Mouse (Mus musculus) hindbrain, embryonic 16.5 days (tissue): ENCODE data around the gene Cfap206. TPM values are rescaled to one million over a fixed set of nuclear protein-coding genes. Genes with fewer than 3 reads are reported as not detected.
"Not testable (repeated sequence)": the region's sequence is repeated elsewhere in the genome, so short reads cannot be mapped to it uniquely, and the experiment has no call there.

Experiments used
- ATAC-seq: fragments of 200-750 bp; cut with Nextera tagmentation; 2 replicates; pipeline ENCODE4 v1.8.0; 2017; ENCODE audit warnings: moderate TSS enrichment, moderate library complexity
- H3K27ac ChIP-seq: fragments of 300-500 bp; sonication (generic); 2 replicates; pipeline ENCODE4 v1.5.1; 2014; ENCODE audit warnings: low read depth, mild to moderate bottlenecking, control low read depth, low read length, moderate library complexity
- H3K27me3 ChIP-seq: fragments of 300-500 bp; sonication (generic); replicated peaks from 2 replicates; pipeline ENCODE4 v1.6.1; 2014; ENCODE audit warnings: low read length; ENCODE audit not compliant: control insufficient read depth, insufficient read depth
- H3K36me3 ChIP-seq: fragments of 300-500 bp; sonication (generic); 2 replicates; pipeline ENCODE4 v1.6.1; 2014; ENCODE audit warnings: mild to moderate bottlenecking, low read length, moderate library complexity, mixed read lengths; ENCODE audit not compliant: control insufficient read depth, insufficient read depth
- H3K4me1 ChIP-seq: fragments of 300-500 bp; sonication (generic); 2 replicates; pipeline ENCODE4 v1.6.1; 2014; ENCODE audit warnings: low read depth, low read length; ENCODE audit not compliant: control insufficient read depth, insufficient read depth
- H3K4me2 ChIP-seq: fragments of 300-500 bp; sonication (generic); 2 replicates; pipeline ENCODE4 v1.6.1; 2014; ENCODE audit warnings: mild to moderate bottlenecking, low read length, control low read depth, moderate library complexity
- H3K4me3 ChIP-seq: fragments of 300-500 bp; sonication (generic); 2 replicates; pipeline ENCODE4 v1.5.1; 2014; ENCODE audit warnings: mild to moderate bottlenecking, low read length, control low read depth, moderate library complexity
- H3K9ac ChIP-seq: fragments of 300-500 bp; sonication (generic); 2 replicates; pipeline ENCODE4 v1.6.1; 2014; ENCODE audit warnings: low read depth, mild to moderate bottlenecking, control low read depth, low read length, moderate library complexity
- H3K9me3 ChIP-seq: fragments of 300-500 bp; sonication (generic); 2 replicates; pipeline ENCODE4 v1.6.1; 2014; ENCODE audit warnings: mild to moderate bottlenecking, low read length, moderate library complexity; ENCODE audit not compliant: control insufficient read depth
- WGBS: fragments of 180-500 bp; shearing (Covaris S2); extraction: QIAGEN DNeasy Blood & Tissue Kit; methylation state at CpG from one replicate; pipeline ENCODE4 v1.1.7; 2014; 5-methylcytosine and 5-hydroxymethylcytosine counted together
- polyA plus RNA-seq: library from polyadenylated mRNA; unstranded; fragments of >200 nt; fragmentation: Nextera tagmentation; extraction: Ambion mirVana; gene quantifications from 2 replicates; pipeline ENCODE4 v1.2.1, GENCODE M21; 2015

The Cfap206 gene
- 2.9 and 4.0 TPM in 2 replicates for polyA plus RNA-seq

DNA sequence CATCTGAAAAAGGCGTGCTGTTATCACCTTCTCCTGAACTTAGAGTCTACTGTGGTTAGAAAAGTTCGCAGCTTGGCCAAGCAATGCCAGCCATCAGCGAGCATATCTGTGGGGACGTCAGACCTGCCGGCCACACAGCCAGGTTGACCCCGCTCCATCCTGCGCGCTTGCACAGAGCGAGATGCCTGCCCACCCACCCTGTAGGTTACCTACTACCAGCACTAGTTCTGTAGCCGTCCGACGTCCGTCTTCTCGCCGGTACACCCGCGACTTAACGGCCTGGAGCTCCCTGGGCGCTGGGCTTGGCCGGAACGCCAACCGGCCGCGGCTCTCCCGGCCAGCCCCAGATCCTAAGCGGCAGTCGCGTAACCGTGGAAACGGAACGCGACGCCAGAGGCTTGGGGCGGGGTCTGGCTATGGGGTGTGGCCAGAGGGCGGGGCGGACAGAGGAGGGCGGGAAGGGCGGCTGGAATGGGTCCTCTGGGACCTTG lies at the start of gene Cfap206:
Cfap206 (minus strand) TSS at position 356 of the 491 bp plus-strand sequence.
- ATAC-seq = peak; percentile 94
- H3K27ac ChIP-seq = 0 out of 2 replicates have a peak within 1 kb of the TSS, but pooled peaks have one; percentile 31
- WGBS = under 1% methylated on average over 38 of the region's 38 CpGs
- 0 out of 2 replicates have a peak, but pooled peaks cover 3% of the 10 kb centered on the region for H3K27me3 ChIP-seq
- H3K9ac ChIP-seq = peak within 1 kb of the TSS; percentile 58
- no peaks in the 10 kb centered on the region for H3K36me3 ChIP-seq
- H3K4me3 ChIP-seq = peak within 1 kb of the TSS; percentile 51
- H3K4me1 ChIP-seq = peaks cover 3% of the 10 kb centered on the region; the same call in 1 of the 2 replicates
- no peaks in the 10 kb centered on the region for H3K9me3 ChIP-seq
- H3K4me2 ChIP-seq = peak within 1 kb of the TSS; percentile 79

DNA sequence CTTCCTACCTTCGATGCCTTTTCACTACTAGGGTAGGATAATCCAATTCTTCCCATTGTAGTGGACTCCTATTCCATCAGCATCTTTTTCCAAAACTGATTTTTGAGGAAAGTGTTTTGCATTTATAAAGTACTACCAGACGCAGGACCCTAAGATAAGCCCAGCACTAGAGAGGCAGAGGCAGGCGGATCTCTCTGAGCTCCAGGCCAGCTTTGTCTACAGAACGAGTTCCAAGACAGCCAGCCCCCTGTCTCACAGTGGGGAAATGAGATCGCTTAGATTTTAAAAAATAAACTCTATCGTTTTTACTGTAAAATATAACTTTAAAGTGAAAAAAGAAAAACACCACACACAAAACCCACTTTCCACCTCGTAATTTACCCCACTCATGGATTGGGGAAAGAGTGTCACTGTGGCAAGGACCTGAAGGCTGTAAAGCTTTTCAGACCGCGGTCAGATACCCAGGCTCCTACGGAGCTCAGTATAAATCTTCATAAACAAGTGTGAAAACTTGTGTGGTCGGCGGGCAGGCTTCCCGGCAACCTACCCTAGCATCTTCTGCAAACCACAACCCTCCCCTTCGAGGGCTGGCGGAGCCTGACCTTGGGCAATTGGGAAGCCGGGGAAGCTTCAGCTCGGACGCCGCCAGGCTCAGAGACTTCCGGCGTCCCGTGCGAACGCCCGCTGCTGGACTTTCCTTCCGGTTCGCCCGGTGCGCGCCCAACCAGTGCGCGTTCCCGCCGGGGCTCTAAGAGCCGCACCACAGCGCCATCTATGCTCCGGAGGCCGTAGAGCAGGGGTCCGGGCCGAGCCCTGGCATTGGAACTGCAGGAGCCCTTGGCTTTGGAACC lies 47.9 kb upstream of the Cfap206 start, which contains the start of gene Smim8:
Smim8 (minus strand) TSS at position 747 of the 851 bp plus-strand sequence.
- H3K9me3 ChIP-seq = no peaks in the 10 kb centered on the region

DNA sequence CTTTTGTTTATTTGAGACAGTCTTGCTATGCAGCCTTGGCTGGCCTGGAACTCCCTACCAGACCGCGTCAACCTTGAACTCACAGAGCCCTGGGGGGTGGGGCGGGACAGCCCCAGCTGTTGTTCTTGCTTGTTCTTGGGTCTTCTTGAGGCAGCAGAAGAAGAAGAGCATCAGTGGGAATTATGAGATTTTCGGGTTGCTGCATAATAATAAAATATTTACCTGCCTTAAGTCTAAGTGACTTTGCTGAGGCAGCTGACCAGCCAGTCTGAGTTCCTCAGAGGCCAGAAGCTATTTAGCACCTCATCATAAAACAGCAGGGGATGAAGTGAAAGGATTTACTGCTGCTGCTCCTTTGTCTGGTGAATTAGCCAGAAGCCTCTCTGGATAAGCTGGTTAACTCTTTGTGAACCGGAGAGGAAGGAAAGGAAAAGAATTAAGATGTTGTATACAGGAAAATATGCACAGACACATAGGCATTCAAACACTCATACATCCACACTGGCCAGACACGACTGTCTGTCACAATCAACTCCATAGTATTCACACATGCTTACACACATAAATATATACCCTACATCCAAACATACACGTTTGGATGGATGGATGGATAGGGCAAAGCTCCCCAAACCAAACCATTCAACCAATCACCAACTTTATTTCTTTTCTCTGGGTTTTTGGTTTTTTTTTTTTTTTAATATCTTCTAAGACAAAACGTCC lies 41.8 kb upstream of the Cfap206 start:
- H3K27ac ChIP-seq = no peak overlapping the region
- no peaks in the 10 kb centered on the region; the same call in 1 of the 2 replicates for H3K36me3 ChIP-seq
- H3K9me3 ChIP-seq = no peaks in the 10 kb centered on the region
- WGBS = 7% methylated on average over 8 of the region's 8 CpGs
- H3K27me3 ChIP-seq = no peaks in the 10 kb centered on the region
- H3K9ac ChIP-seq = no peak overlapping the region
- H3K4me2 ChIP-seq = no peak overlapping the region
- H3K4me3 ChIP-seq = no peak overlapping the region
- peaks cover 1% of the 10 kb centered on the region; the same call in 1 of the 2 replicates for H3K4me1 ChIP-seq
- ATAC-seq = no peak

More for the DNA sequence above, 47.9 kb upstream of the Cfap206 start, which contains the start of gene Smim8:
- no peaks in the 10 kb centered on the region for H3K27me3 ChIP-seq
- H3K4me1 ChIP-seq = peaks cover 5% of the 10 kb centered on the region; the same call in 1 of the 2 replicates
- ATAC-seq = peak; percentile 97
- peak within 1 kb of the TSS; percentile 75 for H3K27ac ChIP-seq
- WGBS = 5% methylated on average over 40 of the region's 40 CpGs
- peak within 1 kb of the TSS; percentile 81 for H3K4me2 ChIP-seq
- peak within 1 kb of the TSS; percentile 50 for H3K4me3 ChIP-seq
- H3K36me3 ChIP-seq = no peaks in the 10 kb centered on the region
- H3K9ac ChIP-seq = peak within 1 kb of the TSS; percentile 63

DNA sequence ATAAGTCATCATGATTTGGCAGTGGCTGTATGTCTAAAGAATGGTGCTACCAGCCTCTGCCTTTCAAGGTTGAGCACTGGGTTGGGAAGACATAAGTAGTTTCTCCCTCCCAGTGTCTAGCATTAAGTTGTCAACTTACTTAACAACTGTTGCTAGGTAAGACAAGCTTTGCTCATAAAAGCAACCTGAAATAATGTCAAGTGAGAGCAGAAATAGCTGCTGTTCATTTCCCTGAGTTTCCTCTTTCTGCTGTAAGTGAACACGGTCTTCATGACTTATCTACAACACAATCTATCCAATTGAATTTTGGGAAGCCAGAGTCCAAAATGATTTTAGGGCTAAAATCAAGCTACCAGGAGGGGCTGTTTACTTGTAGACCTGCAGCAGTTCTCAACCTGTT lies 26.2 kb upstream of the Cfap206 start, which contains the start of gene Gm136:
Gm136 (minus strand) TSS at position 101 of the 400 bp plus-strand sequence.
- no peak within 1 kb of the TSS for H3K4me2 ChIP-seq
- no peaks in the 10 kb centered on the region for H3K27me3 ChIP-seq
- H3K9me3 ChIP-seq = no peaks in the 10 kb centered on the region
- H3K4me3 ChIP-seq = no peak within 1 kb of the TSS
- no peaks in the 10 kb centered on the region for H3K4me1 ChIP-seq
- 90% methylated on average over 1 of the region's 1 CpGs for WGBS
- ATAC-seq = no peak
- no peak within 1 kb of the TSS for H3K27ac ChIP-seq
- no peak within 1 kb of the TSS for H3K9ac ChIP-seq
- H3K36me3 ChIP-seq = no peaks in the 10 kb centered on the region

DNA sequence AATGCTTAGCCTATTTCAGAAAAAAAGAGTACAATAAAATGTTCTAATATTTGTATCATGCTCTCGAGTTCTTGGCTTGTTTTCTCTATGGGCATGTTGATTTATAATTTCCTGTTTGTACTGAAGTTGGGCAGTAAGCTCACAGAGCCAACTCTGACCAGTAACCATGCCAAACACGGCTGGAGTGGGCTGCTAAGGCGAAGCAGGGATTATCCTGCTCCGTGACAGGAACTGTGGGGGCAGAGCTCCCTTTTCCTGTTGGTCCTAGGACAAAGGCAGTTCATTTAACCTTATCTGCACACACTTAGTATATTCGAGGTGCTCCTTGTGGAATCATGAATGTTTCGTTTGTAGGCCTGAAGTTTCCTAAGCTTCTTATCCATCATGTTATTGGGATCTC lies 19.2 kb upstream of the Cfap206 start:
- H3K4me1 ChIP-seq = no peaks in the 10 kb centered on the region
- no peaks in the 10 kb centered on the region for H3K36me3 ChIP-seq
- no peak overlapping the region for H3K9ac ChIP-seq
- no peak overlapping the region for H3K4me2 ChIP-seq
- H3K9me3 ChIP-seq = no peaks in the 10 kb centered on the region
- WGBS = 65% methylated on average over 6 of the region's 6 CpGs
- ATAC-seq = no peak
- H3K27ac ChIP-seq = no peak overlapping the region
- no peaks in the 10 kb centered on the region for H3K27me3 ChIP-seq
- no peak overlapping the region for H3K4me3 ChIP-seq

DNA sequence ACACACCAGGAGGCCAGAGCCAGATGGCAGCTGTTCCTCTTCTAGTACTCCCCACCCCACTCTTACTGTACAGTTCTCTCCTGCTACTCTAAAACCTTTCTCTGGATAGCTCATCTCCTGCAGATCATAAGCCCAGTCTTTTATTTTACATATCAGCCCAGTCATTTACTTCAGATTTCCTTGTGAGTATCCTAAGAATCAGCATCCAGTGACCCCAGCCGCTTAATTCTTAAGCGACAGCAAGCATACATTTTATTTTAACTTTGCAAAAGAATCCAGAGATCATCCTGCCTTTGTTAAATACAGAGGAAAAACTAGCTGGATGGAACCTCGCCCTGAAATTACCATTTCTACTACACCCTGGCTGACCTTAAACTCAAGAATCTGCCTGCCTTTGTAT lies 4.5 kb upstream of the Cfap206 start:
- H3K4me1 ChIP-seq = peaks cover 3% of the 10 kb centered on the region; the same call in 1 of the 2 replicates
- H3K4me3 ChIP-seq = no peak overlapping the region
- no peaks in the 10 kb centered on the region for H3K36me3 ChIP-seq
- no peak overlapping the region for H3K9ac ChIP-seq
- no peak for ATAC-seq
- H3K27ac ChIP-seq = no peak overlapping the region
- WGBS = 74% methylated on average over 3 of the region's 3 CpGs
- H3K27me3 ChIP-seq = 0 out of 2 replicates have a peak, but pooled peaks cover 3% of the 10 kb centered on the region
- no peaks in the 10 kb centered on the region for H3K9me3 ChIP-seq
- no peak overlapping the region for H3K4me2 ChIP-seq

DNA sequence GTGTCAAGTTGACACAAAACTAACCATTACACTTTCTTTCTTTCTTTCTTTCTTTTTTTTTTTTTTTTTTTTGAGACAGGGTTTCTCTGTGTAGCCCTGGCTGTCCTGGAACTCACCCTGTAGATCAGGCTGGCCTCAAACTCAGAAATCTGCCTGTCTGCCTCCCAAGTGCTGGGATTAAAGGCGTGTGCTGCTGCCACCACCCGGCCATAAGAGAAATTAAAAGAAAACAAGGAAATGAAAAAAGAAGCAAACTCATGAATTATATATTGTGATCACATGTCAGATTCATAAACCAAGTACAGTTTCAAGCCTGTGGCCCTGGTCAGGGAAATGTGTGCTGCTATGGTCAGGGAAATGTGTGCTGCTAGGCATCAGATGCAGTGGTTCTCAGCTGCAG lies 3.4 kb upstream of the Cfap206 start:
- H3K27ac ChIP-seq, H3K9ac ChIP-seq, ATAC-seq, H3K27me3 ChIP-seq, H3K4me2 ChIP-seq, H3K4me1 ChIP-seq, H3K9me3 ChIP-seq, H3K4me3 ChIP-seq, H3K36me3 ChIP-seq: not testable (repeated sequence)
- 29% methylated on average over 2 of the region's 2 CpGs for WGBS

DNA sequence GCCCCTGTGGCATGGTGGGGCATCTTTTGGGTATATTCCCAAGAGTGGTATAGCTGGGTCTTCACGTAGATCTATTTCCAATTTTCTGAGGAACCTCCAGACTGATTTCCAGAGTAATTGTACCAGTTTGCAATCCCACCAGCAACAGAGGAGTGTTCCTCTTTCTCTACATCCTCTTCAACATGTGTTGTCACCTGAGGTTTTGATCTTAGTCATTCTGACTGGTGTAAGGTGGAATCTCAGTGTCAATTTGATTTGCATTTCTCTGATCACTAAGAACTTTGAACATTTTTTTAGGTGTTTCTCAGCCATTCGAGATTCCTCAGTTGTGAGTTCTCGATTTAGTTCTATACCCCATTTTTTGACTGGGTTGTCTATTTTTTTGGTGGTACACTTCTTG lies 4.3 kb downstream of the Cfap206 start:
- H3K9me3 ChIP-seq = not testable (repeated sequence)

More for the DNA sequence above, 4.3 kb downstream of the Cfap206 start:
- H3K4me3 ChIP-seq, H3K27ac ChIP-seq, ATAC-seq, H3K4me1 ChIP-seq, H3K27me3 ChIP-seq, H3K4me2 ChIP-seq, H3K9ac ChIP-seq, H3K36me3 ChIP-seq: not testable (repeated sequence)
- 92% methylated on average over 3 of the region's 3 CpGs for WGBS
